Mouse (Mus musculus): ENCODE measurements around the gene Babam2.

Gene Babam2

DNA sequence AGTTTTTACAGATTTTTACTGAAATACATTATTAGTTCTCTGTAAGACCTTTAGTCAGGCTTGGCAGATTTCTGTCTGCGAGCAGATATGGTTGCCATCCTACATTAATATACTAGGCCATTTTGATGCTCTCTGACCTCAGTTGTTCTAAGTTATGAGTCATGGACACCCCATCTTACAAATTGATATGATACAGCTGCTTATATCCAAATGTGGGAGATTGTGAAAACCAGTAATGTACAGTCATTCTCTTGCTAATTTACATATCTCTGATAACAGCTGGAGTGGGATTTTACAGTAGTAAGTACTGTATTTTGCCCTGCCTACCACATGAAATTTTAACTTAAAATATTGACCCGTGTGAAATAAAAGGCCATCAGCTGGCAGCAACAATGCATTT, 204.7 kb downstream of the Babam2 start:
- WGBS = 94% methylated on average over 2 of the region's 2 CpGs

GRCm38 (mm10) chr5:31902891-31903290, 205.4 kb downstream of the Babam2 start:
- 93% methylated on average over 5 of the region's 5 CpGs for WGBS

GRCm38 (mm10) chr5:31904968-31905683, 207.6 kb downstream of the Babam2 start:
- 85% methylated on average over 6 of the region's 6 CpGs for WGBS

- WGBS = 80% methylated on average over 7 of the region's 7 CpGs
Observed at GRCm38 (mm10) chr5:31905808-31906207, 208.3 kb downstream of the Babam2 start.

- 69% methylated on average over 7 of the region's 7 CpGs for WGBS
Observed at GRCm38 (mm10) chr5:31906286-31906951, 208.9 kb downstream of the Babam2 start.

DNA sequence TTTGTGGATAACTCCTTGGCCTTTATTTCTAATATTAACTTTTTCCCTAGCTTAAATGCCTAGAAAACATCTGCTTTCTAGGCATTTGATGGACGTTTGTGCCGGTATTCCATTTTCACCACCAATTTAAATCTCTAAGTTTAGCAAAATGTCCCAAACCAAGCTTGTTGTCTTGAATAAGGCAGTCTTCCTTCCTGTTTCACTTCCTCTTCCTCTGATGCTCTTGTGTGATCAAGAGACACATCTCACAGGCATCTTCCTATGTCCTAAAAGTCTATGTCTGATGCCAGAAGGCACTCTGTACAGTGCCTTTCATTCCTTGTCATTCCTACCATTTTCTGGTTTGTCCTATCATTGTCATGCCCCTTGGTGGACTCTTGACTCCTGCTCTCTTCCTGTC, 210.5 kb downstream of the Babam2 start:
- WGBS = 85% methylated on average over 2 of the region's 2 CpGs

GRCm38 (mm10) chr5:31908818-31909217, 211.3 kb downstream of the Babam2 start:
- WGBS = 96% methylated on average over 2 of the region's 2 CpGs

DNA sequence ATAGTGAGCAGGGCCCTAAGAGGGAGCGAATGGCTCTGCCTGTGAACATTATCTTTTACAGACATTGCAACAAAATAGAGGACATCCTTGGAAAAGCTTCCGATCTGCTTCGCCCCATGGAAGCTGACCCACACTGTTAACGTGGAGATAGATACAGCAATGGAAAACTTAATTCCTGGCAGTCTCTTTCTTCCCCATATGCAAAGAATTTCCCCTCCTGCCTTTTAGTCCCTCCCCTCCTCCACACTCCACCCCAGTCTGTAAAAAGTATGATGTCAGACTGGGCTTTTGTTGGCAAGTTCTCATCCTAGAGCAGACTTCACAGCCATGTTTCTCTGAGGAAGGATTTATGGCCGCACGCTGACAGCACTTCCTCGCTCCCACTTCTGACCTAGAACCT, 218.8 kb downstream of the Babam2 start:
- 92% methylated on average over 7 of the region's 7 CpGs for WGBS

DNA sequence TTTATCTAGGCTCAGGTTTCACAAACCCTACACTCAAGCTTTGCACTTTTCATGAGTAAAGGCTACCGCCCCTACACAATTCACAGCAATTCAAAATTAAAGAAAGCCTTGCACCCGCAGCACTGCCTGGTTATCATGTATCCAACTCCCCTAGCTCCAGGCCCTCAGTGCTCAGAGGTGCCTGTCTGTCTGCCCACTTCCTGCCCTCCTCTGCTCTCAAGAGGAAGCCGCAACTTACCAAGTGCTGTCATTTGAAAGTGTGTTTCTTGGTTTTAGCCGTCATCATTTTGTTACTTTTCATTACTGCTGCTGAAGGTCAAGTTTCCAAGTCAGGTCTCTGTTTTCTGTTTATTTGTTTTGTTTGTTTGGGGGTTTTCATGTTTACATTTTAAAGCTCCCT, 221.1 kb downstream of the Babam2 start:
- 92% methylated on average over 4 of the region's 4 CpGs for WGBS

DNA sequence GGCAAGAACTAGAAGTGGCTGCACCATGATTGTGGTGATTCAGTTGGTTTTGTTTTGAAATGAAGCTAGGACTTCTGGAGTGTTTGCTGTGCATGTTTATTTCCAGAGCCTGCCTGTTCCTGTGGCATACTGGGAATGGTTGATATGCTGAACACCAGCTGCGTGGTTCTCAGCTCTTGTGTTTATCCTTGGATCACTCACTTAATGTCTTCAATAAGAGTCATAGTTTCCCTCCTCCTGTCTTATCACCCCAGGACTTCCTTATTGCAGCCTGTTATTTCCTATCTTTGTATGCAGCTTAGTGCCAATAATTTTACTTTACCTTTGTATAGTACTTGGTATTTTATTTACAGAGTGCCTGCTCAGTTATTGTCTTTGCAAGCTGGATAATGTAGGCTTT, 223.4 kb downstream of the Babam2 start:
- 70% methylated on average over 1 of the region's 1 CpGs for WGBS

- WGBS = 95% methylated on average over 1 of the region's 1 CpGs
Observed at GRCm38 (mm10) chr5:31926551-31926950, 229.1 kb downstream of the Babam2 start.

GRCm38 (mm10) chr5:31929007-31929406, 231.5 kb downstream of the Babam2 start:
- WGBS = 61% methylated on average over 7 of the region's 7 CpGs

- 78% methylated on average over 8 of the region's 8 CpGs for WGBS
Observed at GRCm38 (mm10) chr5:31931127-31931625, 233.7 kb downstream of the Babam2 start.

DNA sequence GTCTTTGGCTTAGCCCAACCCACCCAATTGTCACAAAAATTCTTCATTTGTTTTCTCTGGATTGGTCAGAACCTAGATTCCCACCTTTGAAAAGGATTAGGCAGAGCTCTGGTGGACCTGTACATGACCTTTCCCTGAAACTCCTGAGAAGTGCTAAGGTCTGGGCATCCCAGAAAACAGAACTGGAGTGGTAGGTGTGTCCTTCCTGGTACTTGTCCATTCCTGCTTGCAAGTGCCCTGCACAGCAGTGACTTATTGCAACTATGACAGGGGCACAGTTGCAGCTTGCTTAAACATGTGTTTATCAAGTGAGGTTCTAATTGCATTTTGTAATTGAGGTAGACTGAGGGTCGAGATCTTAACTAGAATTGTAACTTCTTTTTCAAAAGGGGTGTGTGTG, 234.2 kb downstream of the Babam2 start:
- 92% methylated on average over 1 of the region's 1 CpGs for whole genome bisulfite sequencing

- WGBS = 89% methylated on average over 6 of the region's 6 CpGs
Observed at GRCm38 (mm10) chr5:31933296-31933695, 235.8 kb downstream of the Babam2 start.

DNA sequence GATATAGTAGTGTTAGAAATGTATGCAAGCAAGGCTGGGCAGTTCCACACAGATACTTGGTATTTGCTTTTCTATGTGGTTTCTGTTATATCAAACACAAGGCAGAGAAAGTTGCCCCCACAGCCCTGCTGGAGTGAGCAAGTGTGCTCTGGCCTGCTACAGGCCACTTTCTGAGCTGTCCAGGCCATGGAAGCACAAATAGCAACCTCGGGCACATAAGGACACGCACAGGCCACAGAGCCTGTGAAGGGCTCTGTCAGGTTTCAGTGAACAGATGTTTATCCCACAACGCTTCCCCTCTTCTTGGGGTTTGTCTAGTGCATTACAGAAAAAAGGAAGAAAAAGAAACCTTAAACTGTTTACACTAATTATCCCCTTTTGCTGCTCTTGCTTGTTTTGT, 236.9 kb downstream of the Babam2 start:
- WGBS = 79% methylated on average over 3 of the region's 3 CpGs

DNA sequence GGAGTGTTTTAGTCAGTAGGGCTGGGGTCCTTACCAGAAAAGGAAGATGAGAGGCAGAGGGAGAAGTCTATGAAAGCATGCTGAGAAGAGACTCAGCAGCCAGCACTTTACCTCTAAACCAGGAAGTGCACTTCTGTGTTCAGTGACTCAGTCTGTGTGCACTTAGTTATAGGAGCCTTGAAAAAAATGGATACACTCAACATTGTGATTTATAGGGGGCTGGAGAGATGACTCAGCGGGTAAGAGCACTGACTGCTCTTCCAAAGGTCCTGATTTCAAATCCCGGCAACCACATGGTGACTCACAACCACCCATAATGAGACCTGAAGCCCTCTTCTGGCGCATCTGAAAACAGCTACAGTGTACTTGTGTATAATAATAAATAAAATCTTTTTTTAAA, 238.5 kb downstream of the Babam2 start:
- 95% methylated on average over 3 of the region's 3 CpGs for WGBS

DNA sequence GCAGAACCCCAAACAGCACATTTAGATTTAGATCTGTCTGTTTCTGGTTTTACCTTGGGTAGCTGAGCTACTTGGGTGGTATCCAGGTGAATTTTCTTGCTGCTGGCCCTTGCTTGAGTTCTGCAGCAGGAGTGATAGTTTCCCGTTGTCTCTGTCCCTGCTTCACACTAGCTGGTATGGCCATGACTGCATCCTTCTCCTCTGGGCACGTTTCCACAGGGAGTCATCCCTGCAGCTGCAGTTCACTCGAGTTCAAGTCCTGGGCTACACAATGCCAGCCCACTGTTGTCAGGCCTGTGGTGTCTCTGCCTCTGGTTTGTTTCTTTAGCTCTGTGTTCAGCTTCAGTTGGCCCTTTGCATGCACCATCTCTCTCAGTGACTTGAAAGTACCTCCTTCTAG, 239.0 kb downstream of the Babam2 start:
- 68% methylated on average over 3 of the region's 3 CpGs for WGBS

DNA sequence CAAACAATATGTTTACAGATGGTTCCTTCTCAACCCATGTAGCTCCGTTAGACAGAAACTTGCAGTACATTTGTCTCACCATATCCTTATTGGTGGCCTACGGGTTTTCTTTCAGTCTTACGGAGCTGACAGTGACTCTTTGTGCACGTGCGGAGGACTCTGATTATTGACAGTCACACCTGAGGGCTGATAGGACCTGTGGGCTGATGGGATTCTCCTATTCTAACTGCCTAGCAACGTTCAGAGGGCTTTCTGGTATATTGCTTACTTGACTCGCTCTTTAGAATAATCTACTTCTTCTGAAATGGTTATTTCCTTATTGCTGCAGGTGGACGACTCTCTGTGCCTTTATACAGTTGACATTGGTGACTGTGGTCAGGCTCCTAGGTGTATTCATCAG, 243.4 kb downstream of the Babam2 start:
- WGBS = 91% methylated on average over 8 of the region's 8 CpGs

- WGBS = 69% methylated on average over 4 of the region's 4 CpGs
Observed at GRCm38 (mm10) chr5:31947185-31947584, 249.7 kb downstream of the Babam2 start.

GRCm38 (mm10) chr5:31949389-31949788, 251.9 kb downstream of the Babam2 start:
- WGBS = 59% methylated on average over 8 of the region's 8 CpGs

DNA sequence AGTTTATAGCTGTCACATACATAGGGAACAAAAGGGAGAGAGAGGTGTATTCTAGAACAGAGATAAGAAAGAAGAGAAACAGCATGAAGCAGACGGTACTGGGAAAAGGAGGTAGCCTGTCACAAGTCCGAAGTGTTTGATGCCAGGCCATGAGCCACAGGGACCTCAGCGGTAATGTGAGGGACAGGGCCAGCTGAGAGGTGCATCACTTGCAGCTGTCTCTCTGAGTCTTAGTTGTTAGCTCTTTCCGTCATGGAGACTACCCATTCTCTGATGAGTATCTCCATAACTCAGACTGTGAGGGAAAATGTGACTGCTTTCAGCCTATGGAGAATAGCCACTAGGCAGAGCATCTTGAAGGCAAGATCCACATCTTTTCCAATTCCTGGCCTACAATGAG, 253.0 kb downstream of the Babam2 start:
- 96% methylated on average over 4 of the region's 4 CpGs for WGBS

GRCm38 (mm10) chr5:31955184-31955583, 257.7 kb downstream of the Babam2 start:
- WGBS = 83% methylated on average over 3 of the region's 3 CpGs
